Mouse (Mus musculus) CH12.LX (cell line): ENCODE results near the gene Myom1.

Experiments
- CHD2 ChIP-seq: IDR thresholded peaks from 2 replicates; pipeline ENCODE4 v1.6.1; 2011; ENCODE audit warnings: low read length, improper control_type of control experiment
- CTCF ChIP-seq, 2 experiments: IDR thresholded peaks in 1 of 2; conservative IDR thresholded peaks in 1 of 2; 2 replicates each; pipeline ENCODE4 v1.5.1; 2011 to 2012; ENCODE audit warnings: low read depth in 2 of 2, low read length in 2 of 2, improper control_type of control experiment in 1 of 2, inconsistent platforms in 1 of 2, mild to moderate bottlenecking in 1 of 2, moderate library complexity in 1 of 2
- ELF1 ChIP-seq: IDR thresholded peaks from 2 replicates; pipeline ENCODE4 v1.6.1; 2014; ENCODE audit warnings: low read depth, mild to moderate bottlenecking, inconsistent platforms, low read length, improper control_type of control experiment
- EP300 ChIP-seq: IDR thresholded peaks from 2 replicates; pipeline ENCODE4 v1.6.1; 2011; ENCODE audit warnings: low read length, improper control_type of control experiment
- HCFC1 ChIP-seq: IDR thresholded peaks from 2 replicates; pipeline ENCODE4 v1.6.1; 2012; ENCODE audit warnings: low read depth, mild to moderate bottlenecking, inconsistent platforms, low read length, improper control_type of control experiment
- MXI1 ChIP-seq: IDR thresholded peaks from 2 replicates; pipeline ENCODE4 v1.6.1; 2011; ENCODE audit warnings: mild to moderate bottlenecking, low read depth, low read length, improper control_type of control experiment
- POLR2A ChIP-seq: IDR thresholded peaks from 2 replicates; pipeline ENCODE4 v1.6.1; 2011; ENCODE audit warnings: low read depth, mild to moderate bottlenecking, improper control_type of control experiment, low read length
- POLR2AphosphoS2 ChIP-seq: IDR thresholded peaks from 2 replicates; pipeline ENCODE4 v1.6.1; 2011; ENCODE audit warnings: low read depth, low read length, improper control_type of control experiment
- TCF12 ChIP-seq: IDR thresholded peaks from 2 replicates; pipeline ENCODE4 v1.6.1; 2014; ENCODE audit warnings: low read depth, mild to moderate bottlenecking, inconsistent platforms, low read length, improper control_type of control experiment
- USF1 ChIP-seq: IDR thresholded peaks from 2 replicates; pipeline ENCODE4 v1.6.1; 2014; ENCODE audit warnings: low read depth, mild to moderate bottlenecking, inconsistent platforms, low read length, improper control_type of control experiment

DNA sequence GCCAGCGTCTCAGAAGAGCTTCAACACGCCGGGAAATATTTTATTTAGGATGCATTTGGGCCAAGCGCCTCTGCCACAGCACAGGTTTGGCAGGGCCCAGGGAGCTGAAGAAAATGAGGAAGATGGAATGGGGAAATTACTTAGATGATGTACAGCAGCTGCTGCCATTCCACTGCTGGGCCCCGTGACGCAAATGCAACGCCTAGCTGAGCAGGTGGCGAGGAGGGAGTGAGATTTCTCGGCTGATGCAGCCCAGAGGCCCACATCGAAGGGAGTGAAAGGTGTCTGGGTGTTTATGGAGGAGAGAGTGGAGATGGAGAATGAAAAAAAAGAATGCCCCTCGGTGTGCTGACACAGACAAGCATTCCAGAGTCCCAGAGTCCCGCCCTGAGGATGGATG lies 123.1 kb downstream of the Myom1 start:
- TF ChIP-seq ELF1 (no peak), CTCF (conservative IDR thresholded peaks at IDR 0.05 in 1 of 2, IDR thresholded peaks at IDR 0.05 in 1 of 2; ENCODE audit: low read depth in 2 of 2, low read length in 2 of 2) (no peak), MXI1 (no peak), CHD2 (no peak), TCF12 (no peak), EP300 (no peak), POLR2A (no peak), USF1 (no peak), HCFC1 (no peak), POLR2AphosphoS2 (no peak)
